Mouse (Mus musculus) kidney, embryonic 14.5 days (tissue): ENCODE results near the gene Cinp. TPM values are rescaled to one million over a fixed set of nuclear protein-coding genes. Genes with fewer than 3 reads are reported as not detected.
A peak's percentile ranks its signal among the peaks of the same experiment; 100 is the strongest.
"Not testable (repeated sequence)": the region's sequence is repeated elsewhere in the genome, so short reads cannot be mapped to it uniquely, and the experiment has no call there.

Experiments
- ATAC-seq: fragments of 200-750 bp; cut with Nextera tagmentation; 2 replicates; pipeline ENCODE4 v1.8.0; 2017; ENCODE audit warnings: moderate number of reproducible peaks, mild to moderate bottlenecking, moderate TSS enrichment, moderate library complexity; ENCODE audit not compliant: low FRiP score, low TSS enrichment
- H3K27ac ChIP-seq: fragments of 300-500 bp; sonication (generic); 2 replicates; pipeline ENCODE4 v1.5.1; 2014; ENCODE audit warnings: low read depth, mild to moderate bottlenecking, low read length, moderate library complexity, mixed read lengths
- H3K27me3 ChIP-seq: fragments of 300-500 bp; sonication (generic); 2 replicates; pipeline ENCODE4 v1.6.1; 2014; ENCODE audit warnings: mild to moderate bottlenecking, low read length; ENCODE audit not compliant: control insufficient read depth, insufficient read depth
- H3K36me3 ChIP-seq: fragments of 300-500 bp; sonication (generic); 2 replicates; pipeline ENCODE4 v1.6.1; 2014; ENCODE audit warnings: low read length, mixed read lengths; ENCODE audit not compliant: control insufficient read depth, insufficient read depth
- H3K4me1 ChIP-seq: fragments of 300-500 bp; sonication (generic); 2 replicates; pipeline ENCODE4 v1.6.1; 2014; ENCODE audit warnings: low read length, mixed read lengths; ENCODE audit not compliant: control insufficient read depth, insufficient read depth
- H3K4me2 ChIP-seq: fragments of 300-500 bp; sonication (generic); replicated peaks from 2 replicates; pipeline ENCODE4 v1.6.1; 2014; ENCODE audit warnings: low read depth, mild to moderate bottlenecking, low read length
- H3K4me3 ChIP-seq: fragments of 300-500 bp; sonication (generic); 2 replicates; pipeline ENCODE4 v1.5.1; 2014; ENCODE audit warnings: mild to moderate bottlenecking, low read length
- H3K9ac ChIP-seq: fragments of 300-500 bp; sonication (generic); 2 replicates; pipeline ENCODE4 v1.6.1; 2014; ENCODE audit warnings: low read depth, mild to moderate bottlenecking, low read length, moderate library complexity
- H3K9me3 ChIP-seq: fragments of 300-500 bp; sonication (generic); 2 replicates; pipeline ENCODE4 v1.6.1; 2016; ENCODE audit warnings: low read length; ENCODE audit not compliant: control insufficient read depth
- WGBS: fragments of 180-500 bp; shearing (Covaris S2); extraction: QIAGEN DNeasy Blood & Tissue Kit; methylation state at CpG from one replicate; pipeline ENCODE4 v1.1.7; 2014; 5-methylcytosine and 5-hydroxymethylcytosine counted together
- polyA plus RNA-seq: library from polyadenylated mRNA; unstranded; fragments of >200 nt; fragmentation: Nextera tagmentation; extraction: Ambion mirVana; gene quantifications from 2 replicates; pipeline ENCODE4 v1.2.1, GENCODE M21; 2014

Cinp gene
- polyA plus RNA-seq, 1 experiment from 2014 or later = 82.2 TPM

DNA sequence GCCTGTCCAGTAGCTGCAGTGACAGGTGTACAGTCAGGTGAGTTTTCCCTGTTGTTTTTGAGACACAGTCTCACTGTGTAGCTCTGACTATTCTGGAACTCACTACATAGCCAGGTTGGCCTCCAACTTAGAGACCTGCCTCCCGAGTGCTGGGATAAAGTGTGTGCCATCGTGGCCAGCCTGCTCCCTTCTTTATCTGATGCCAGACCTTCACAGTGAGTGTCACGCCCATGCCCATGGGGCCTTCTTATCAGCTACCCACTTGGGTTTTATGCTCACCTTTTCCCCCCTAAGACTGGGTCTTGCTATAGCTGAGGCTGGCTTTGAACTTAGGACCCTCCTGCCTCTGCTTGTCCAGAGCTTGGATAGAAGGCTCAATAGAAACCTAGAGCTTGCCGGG is 18.8 kb downstream of the Cinp start:
- no peaks in the 10 kb centered on the region for H3K27me3 ChIP-seq
- H3K36me3 ChIP-seq = peaks cover 80% of the 10 kb centered on the region
- ATAC-seq = no peak
- H3K4me3 ChIP-seq = no peak overlapping the region
- no peak overlapping the region for H3K27ac ChIP-seq
- H3K9me3 ChIP-seq = no peaks in the 10 kb centered on the region
- H3K4me2 ChIP-seq = no peak overlapping the region
- no peaks in the 10 kb centered on the region for H3K4me1 ChIP-seq
- H3K9ac ChIP-seq = no peak overlapping the region
- 90% methylated on average over 4 of the region's 4 CpGs for WGBS

DNA sequence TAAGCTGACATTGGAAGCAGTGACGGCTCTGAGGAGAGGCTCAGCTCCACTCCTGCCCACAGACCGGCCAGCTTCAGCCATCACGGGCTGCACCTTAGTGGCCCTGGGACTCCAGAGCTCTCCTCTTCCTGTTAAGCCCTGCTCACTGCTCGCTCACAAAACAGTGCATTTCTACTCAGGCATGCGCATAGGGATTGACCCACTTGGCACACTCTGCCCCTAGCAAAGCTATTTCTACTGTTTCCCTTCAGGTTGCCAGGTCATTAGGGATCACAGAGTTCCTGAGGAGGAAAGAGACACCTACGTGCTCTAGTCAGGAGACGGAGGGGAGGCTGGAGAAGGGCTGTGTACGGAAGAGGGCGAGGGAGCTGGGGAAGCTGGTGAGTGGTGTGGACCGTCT is 23.0 kb downstream of the Cinp start:
- H3K27me3 ChIP-seq = no peaks in the 10 kb centered on the region
- H3K36me3 ChIP-seq = peaks cover 60% of the 10 kb centered on the region

DNA sequence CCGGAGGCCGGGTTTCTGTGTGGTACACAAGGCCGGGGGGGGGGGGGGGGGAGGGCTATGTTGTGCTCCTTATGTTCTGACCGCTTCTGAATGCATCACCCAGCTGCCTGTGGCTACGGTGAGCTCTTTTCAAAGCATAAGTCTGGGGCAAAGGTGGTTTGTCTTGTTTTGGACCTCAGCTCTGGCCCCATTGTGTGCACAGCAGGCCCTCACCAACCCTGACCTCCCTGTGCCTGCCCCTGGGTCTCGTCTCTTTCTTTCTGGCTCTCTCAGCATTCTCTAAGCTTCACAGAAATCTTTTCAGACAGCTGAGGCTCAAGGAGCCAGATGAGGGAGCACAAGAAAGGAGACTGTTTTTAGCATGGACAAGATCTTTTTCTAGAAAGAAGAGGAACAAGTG is 23.4 kb downstream of the Cinp start:
- Histone ChIP-seq H3K36me3 (peaks cover 59% of the 10 kb centered on the region), H3K9me3 (no peaks in the 10 kb centered on the region), H3K9ac (no peak overlapping the region), H3K4me1 (no peaks in the 10 kb centered on the region), H3K4me2 (no peak overlapping the region), H3K27me3 (no peaks in the 10 kb centered on the region), H3K4me3 (no peak overlapping the region), H3K27ac (no peak overlapping the region)
- no peak for ATAC-seq
- WGBS = 84% methylated on average over 5 of the region's 6 CpGs

More for the DNA sequence above, 23.0 kb downstream of the Cinp start:
- H3K4me3 ChIP-seq = no peak overlapping the region
- H3K9ac ChIP-seq = no peak overlapping the region
- H3K4me1 ChIP-seq = no peaks in the 10 kb centered on the region
- no peak for ATAC-seq
- WGBS = 89% methylated on average over 10 of the region's 10 CpGs
- H3K9me3 ChIP-seq = no peaks in the 10 kb centered on the region
- no peak overlapping the region for H3K27ac ChIP-seq
- H3K4me2 ChIP-seq = no peak overlapping the region

DNA sequence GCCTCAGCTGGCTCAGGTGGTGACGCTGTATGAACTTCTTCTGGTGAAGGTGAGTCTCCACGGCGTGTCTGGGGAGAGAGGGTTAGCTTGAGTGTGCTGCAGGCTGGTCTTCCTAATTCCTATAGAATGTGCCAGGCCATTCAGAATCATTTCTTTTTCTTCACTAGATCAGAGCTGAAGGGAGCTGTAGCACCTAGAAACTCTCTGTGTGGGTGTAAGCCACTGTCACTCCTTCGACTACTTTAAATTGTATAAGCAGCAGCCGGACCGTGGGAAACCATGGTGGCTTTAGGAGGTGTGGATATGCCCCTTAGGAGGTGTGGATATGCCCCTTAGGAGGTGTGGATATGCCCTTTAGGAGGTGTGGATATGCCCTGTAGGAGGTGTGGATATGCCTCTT is 24.9 kb downstream of the Cinp start:
- Histone ChIP-seq H3K4me1 (no peaks in the 10 kb centered on the region), H3K4me3 (no peak overlapping the region), H3K27ac (no peak overlapping the region), H3K9ac (no peak overlapping the region), H3K36me3 (peaks cover 56% of the 10 kb centered on the region), H3K4me2 (no peak overlapping the region), H3K27me3 (no peaks in the 10 kb centered on the region), H3K9me3 (no peaks in the 10 kb centered on the region)
- ATAC-seq = no peak
- WGBS = 91% methylated on average over 6 of the region's 6 CpGs

DNA sequence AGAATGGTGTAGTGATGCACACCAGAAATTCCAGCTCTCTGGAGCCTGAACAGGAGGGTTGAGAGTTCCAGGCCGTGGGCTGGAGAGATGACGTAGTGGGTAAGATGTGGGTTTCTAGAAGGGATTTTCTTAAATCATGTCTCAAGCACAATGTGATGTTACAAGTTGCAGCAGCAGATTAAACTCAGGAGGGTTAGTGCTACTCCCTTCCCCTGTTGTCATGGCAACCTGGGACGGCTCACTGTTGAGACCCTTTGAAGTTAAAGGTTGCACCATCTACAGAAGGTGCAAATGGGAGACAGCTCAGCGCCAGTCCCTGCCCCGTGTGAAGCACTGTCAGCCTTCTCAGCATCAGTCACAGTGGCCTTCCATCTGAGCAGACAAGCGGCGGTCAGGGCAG is 27.7 kb downstream of the Cinp start:
- Histone ChIP-seq H3K27me3 (no peaks in the 10 kb centered on the region), H3K4me3 (no peak overlapping the region), H3K4me2 (no peak overlapping the region), H3K27ac (no peak overlapping the region), H3K9me3 (no peaks in the 10 kb centered on the region), H3K36me3 (peaks cover 39% of the 10 kb centered on the region), H3K9ac (no peak overlapping the region), H3K4me1 (no peaks in the 10 kb centered on the region)
- WGBS = 39% methylated on average over 7 of the region's 7 CpGs
- 0 out of 2 replicates have a peak, but pooled peaks have one; percentile 13 for ATAC-seq

DNA sequence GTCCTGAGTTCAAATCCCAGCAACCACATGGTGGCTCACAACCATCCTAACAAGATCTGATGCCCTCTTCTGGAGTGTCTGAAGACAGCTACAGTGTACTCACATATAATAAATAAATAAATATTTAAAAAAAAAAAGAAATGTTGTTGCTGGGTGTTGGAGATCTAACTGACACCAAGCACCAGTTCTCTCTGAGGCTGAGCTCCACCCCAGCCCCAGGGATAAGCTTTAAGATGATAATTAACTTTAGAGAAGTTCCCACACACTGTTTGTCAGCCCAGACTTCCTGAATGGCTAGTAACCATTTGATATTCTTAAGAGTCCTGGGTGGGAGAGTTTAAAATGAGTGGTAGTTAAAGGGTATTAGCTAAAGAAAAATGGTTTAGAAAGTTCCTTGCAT is 28.7 kb downstream of the Cinp start:
- Histone ChIP-seq H3K36me3 (peaks cover 44% of the 10 kb centered on the region), H3K9me3 (no peaks in the 10 kb centered on the region), H3K4me2 (no peak overlapping the region), H3K4me3 (no peak overlapping the region), H3K27me3 (no peaks in the 10 kb centered on the region), H3K9ac (no peak overlapping the region), H3K4me1 (no peaks in the 10 kb centered on the region), H3K27ac (no peak overlapping the region)
- ATAC-seq = no peak

DNA sequence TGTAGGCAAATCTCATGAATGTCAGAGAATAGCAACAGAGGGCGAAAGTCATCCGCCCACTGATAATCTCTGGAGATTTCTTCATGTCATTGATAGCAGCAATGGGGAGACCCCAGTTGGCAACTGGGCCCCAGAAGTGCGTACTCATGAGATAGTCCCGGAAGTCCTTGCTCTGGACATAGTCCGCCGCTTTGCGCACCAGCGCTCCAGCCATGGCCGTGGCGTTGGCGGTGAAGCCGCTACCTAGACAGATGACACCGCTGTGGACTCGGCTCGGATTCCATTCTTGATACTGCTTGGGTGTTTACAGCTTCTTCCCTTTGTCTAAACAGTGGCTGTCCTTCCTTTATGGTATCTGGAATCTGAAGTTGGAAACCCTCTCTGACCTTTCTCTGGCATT is 30.3 kb downstream of the Cinp start:
- WGBS = 95% methylated on average over 15 of the region's 15 CpGs
- ATAC-seq, H3K9me3 ChIP-seq, H3K4me1 ChIP-seq, H3K27me3 ChIP-seq, H3K9ac ChIP-seq, H3K27ac ChIP-seq, H3K4me3 ChIP-seq, H3K4me2 ChIP-seq: not testable (repeated sequence)
- peaks cover 41% of the 10 kb centered on the region; the same call in 1 of the 2 replicates for H3K36me3 ChIP-seq

DNA sequence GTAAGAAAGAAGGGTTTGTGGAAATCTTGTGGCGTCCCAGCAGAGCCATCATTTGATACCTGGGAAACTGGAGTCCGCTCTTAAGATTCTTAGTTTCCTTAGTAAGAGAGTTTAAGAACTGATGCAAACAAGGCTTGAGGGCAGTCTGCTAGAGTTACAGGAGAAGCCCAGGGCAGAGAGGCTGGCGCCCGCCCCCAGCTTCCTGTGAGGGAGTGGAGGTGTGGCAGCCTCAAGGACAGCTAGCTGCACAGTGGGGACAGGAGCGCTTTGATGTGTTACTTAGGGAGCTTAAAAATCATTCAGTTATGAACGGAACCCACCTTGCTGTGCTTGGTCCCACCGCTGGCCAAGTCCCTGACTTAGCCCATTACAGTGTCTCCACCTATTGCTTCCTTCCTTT is 31.7 kb downstream of the Cinp start:
- H3K27ac ChIP-seq = no peak overlapping the region
- H3K9me3 ChIP-seq = no peaks in the 10 kb centered on the region
- no peak overlapping the region for H3K4me3 ChIP-seq
- no peak overlapping the region for H3K4me2 ChIP-seq
- ATAC-seq = no peak
- WGBS = 60% methylated on average over 7 of the region's 7 CpGs
- no peak overlapping the region for H3K9ac ChIP-seq
- H3K27me3 ChIP-seq = no peaks in the 10 kb centered on the region
- peaks cover 36% of the 10 kb centered on the region; the same call in 1 of the 2 replicates for H3K36me3 ChIP-seq
- no peaks in the 10 kb centered on the region for H3K4me1 ChIP-seq

DNA sequence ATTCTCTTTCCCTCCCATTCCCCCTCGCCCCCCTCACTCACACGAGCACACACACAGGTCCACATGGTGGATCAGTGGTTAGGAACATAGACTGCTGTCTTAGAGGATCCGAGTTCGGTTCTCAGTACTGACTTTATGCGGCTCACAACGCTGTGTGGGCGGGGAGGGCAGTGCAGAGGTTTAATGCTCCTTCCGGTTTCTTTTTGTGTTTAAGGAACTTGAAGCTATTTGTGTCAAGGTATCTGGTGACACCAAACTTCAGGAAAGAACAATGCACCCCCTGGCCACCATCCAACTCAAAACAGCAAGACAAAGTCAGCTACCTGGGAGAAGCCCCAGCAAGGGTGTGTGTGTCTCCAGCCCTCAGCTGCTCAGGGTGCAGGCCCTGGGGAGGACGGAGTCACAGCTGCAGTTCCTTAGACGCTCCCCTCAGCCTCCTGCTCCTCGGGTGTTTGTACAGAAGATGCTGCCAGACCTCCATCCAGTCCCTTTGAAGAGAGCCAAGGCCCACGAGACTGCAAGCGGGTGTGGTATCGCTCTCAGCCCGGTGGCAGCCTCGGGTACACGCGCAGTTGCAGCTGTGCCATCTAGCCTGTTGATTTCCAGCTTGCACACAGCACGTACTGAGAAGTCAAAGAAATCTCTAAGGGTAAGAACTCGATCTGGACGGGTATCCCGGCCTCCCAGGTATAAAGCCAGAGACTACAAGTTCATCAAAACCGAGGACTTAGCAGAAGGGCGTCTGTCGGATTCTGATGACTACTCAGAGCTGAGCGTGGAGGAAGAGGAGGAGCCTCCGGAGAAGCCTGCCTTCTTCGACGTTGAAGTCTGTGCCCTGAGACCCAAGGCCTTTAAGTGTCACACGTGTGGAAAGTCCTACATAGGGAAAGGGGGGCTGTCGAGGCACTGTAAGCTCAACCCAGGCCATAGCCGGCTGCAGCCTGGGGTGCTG is 33.9 kb downstream of the Cinp start:
- 86% methylated on average over 32 of the region's 32 CpGs for WGBS
- Histone ChIP-seq H3K4me3 (no peak overlapping the region), H3K9ac (no peak overlapping the region), H3K27ac (no peak overlapping the region), H3K9me3 (no peaks in the 10 kb centered on the region), H3K27me3 (no peaks in the 10 kb centered on the region), H3K4me2 (no peak overlapping the region), H3K36me3 (peaks cover 24% of the 10 kb centered on the region; the same call in 1 of the 2 replicates), H3K4me1 (peaks cover 7% of the 10 kb centered on the region)
- no peak for ATAC-seq
